Mouse (Mus musculus) left cerebral cortex, adult 9 months (tissue): ENCODE measurements around the gene Qsox2.

ENCODE experiments used
- DNase-seq, 2 experiments: peaks; one replicate each; pipeline ENCODE4 v3.0.0; 2022; ENCODE audit warnings: low spot score in 2 of 2

Qsox2 gene

GRCm38 (mm10) chr2:26166890-26167289 is 70.4 kb downstream of the Qsox2 start:
- DNase-seq: no peak
